In the genomic region with DNA sequence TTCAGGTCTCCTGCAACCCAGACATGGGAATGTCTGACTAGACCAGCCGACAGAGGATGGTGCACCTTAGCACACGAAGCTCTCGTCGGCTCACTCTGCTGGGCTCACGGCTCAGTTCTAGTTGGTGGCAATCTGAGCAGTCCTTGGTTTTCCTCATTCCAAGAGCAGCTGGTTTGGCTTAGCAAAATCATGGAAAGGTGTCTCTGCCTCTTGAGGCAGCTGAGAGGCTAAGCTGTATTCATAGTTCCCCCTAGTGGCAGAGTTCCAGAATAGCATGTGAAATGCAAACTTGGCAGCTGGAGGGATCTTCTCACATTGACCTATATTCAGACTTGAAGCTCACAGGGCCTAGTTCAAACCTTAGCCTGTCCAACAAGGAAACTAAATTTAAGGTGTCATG, we compare ENCODE assay signal across 9 mouse cellular contexts. TPM values are rescaled to one million over a fixed set of nuclear protein-coding genes. Genes with fewer than 3 reads are reported as not detected.
A peak's percentile ranks its signal among the peaks of the same experiment; 100 is the strongest.
DNase-seq lines count a peak whose midpoint lies in the region; ATAC-seq and TF ChIP-seq lines count a peak whose summit lies in the region.
"Had no signal": no experiment of that assay in that cellular context is flagged by ENCODE, and none has a peak within 500 bp of the region (broad histone marks: within the 10 kb centered on the region; RNA-seq: fewer than 3 reads in every experiment).

No protein-coding gene starts in this region.

- H3K4me2 ChIP-seq in kidney, embryonic 16.5 days (replicated peaks; ENCODE audit: low read depth, low read length) = no peak overlapping the region
- no peak overlapping the region for H3K4me2 ChIP-seq in limb, embryonic 13.5 days (replicated peaks)
- no peak overlapping the region for H3K4me2 ChIP-seq in neural tube, embryonic 11.5 days (ENCODE audit: low read depth)

- ATAC-seq in kidney, embryonic 16.5 days (ENCODE audit: low FRiP score, low TSS enrichment) = peak; percentile 25; the same call in 1 of the 2 replicates
- peak; percentile 77 for ATAC-seq in limb, embryonic 13.5 days (ENCODE audit: low FRiP score, low read depth)
- ATAC-seq in neural tube, embryonic 11.5 days (ENCODE audit: insufficient read depth, low FRiP score, low TSS enrichment) = no peak

- no peak overlapping the region for H3K27ac ChIP-seq in kidney, embryonic 16.5 days (ENCODE audit: low read length)
- no peak overlapping the region for H3K27ac ChIP-seq in cerebellum, adult 2 months (ENCODE audit: insufficient read depth, low read length)
- H3K27ac ChIP-seq in limb, embryonic 13.5 days = no peak overlapping the region
- H3K27ac ChIP-seq in neural tube, embryonic 11.5 days (ENCODE audit: low read depth, low read length) = no peak overlapping the region

- H3K36me3 ChIP-seq in kidney, embryonic 16.5 days (ENCODE audit: insufficient read depth, low read length) = peaks cover 15% of the 10 kb centered on the region
- H3K36me3 ChIP-seq in limb, embryonic 13.5 days = peaks cover 32% of the 10 kb centered on the region
- H3K36me3 ChIP-seq in neural tube, embryonic 11.5 days (ENCODE audit: control insufficient read depth, insufficient read depth, low read length) = peaks cover 5% of the 10 kb centered on the region; the same call in 1 of the 2 replicates

- peaks cover 21% of the 10 kb centered on the region; the same call in 1 of the 2 replicates for H3K4me1 ChIP-seq in kidney, embryonic 16.5 days (ENCODE audit: insufficient read depth, low read length)
- H3K4me1 ChIP-seq in cerebellum, adult 2 months (ENCODE audit: control insufficient read depth, insufficient read depth, low read length) = no peaks in the 10 kb centered on the region
- peaks cover 26% of the 10 kb centered on the region for H3K4me1 ChIP-seq in limb, embryonic 13.5 days
- H3K4me1 ChIP-seq in neural tube, embryonic 11.5 days (ENCODE audit: control insufficient read depth, insufficient read depth, low read length) = peaks cover 3% of the 10 kb centered on the region; the same call in 1 of the 2 replicates

- no peaks in the 10 kb centered on the region for H3K27me3 ChIP-seq in kidney, embryonic 16.5 days (ENCODE audit: insufficient read depth, low read length)
- H3K27me3 ChIP-seq in cerebellum, adult 2 months (ENCODE audit: control insufficient read depth, insufficient read depth, low read length) = no peaks in the 10 kb centered on the region
- H3K27me3 ChIP-seq in limb, embryonic 13.5 days = 0 out of 2 replicates have a peak, but pooled peaks cover 3% of the 10 kb centered on the region
- H3K27me3 ChIP-seq in neural tube, embryonic 11.5 days (ENCODE audit: control insufficient read depth, insufficient read depth, low read length) = no peaks in the 10 kb centered on the region

- H3K9ac ChIP-seq in kidney, embryonic 16.5 days (replicated peaks; ENCODE audit: low read length) = no peak overlapping the region
- H3K9ac ChIP-seq in limb, embryonic 13.5 days = no peak overlapping the region
- no peak overlapping the region for H3K9ac ChIP-seq in neural tube, embryonic 11.5 days (ENCODE audit: low read length)

- 16% methylated on average over 5 of the region's 5 CpGs for WGBS in kidney, embryonic 16.5 days
- 32% methylated on average over 5 of the region's 5 CpGs for WGBS in cerebellum, adult 2 months
- 10% methylated on average over 5 of the region's 5 CpGs for WGBS in limb, embryonic 13.5 days
- WGBS in neural tube, embryonic 11.5 days = 45% methylated on average over 5 of the region's 5 CpGs

- no peak for TF ChIP-seq POLR2A in cerebellum, adult 2 months (IDR thresholded peaks at IDR 0.05; ENCODE audit: borderline replicate concordance, insufficient read depth, low read length)

- no peak for DNase-seq in kidney, adult 18-20 months
- peak; percentile 86 for DNase-seq in ES-CJ7 (ENCODE audit: low read depth, low spot score)
- DNase-seq in cerebellum, adult 2 months = peak; percentile 45 to 74
- DNase-seq in forelimb bud, embryonic 11.5 days (ENCODE audit: low read depth, low spot score) = peak; percentile 90
- peak; percentile 72 for DNase-seq in neural tube, embryonic 11.5 days (ENCODE audit: low spot score)
- no peak for DNase-seq in urinary bladder, postnatal 10 days (ENCODE audit: low spot score)

- peak; percentile 64; the same call in 1 of the 2 replicates for TF ChIP-seq CTCF in cerebellum, adult 2 months (IDR thresholded peaks at IDR 0.05; ENCODE audit: borderline replicate concordance, insufficient read depth, low read depth, low read length)

- H3K4me3 ChIP-seq in kidney, embryonic 16.5 days (ENCODE audit: low read length) = no peak overlapping the region
- H3K4me3 ChIP-seq in cerebellum, adult 2 months (replicated peaks; ENCODE audit: insufficient read depth, low read depth, low read length) = no peak overlapping the region
- no peak overlapping the region for H3K4me3 ChIP-seq in limb, embryonic 13.5 days
- H3K4me3 ChIP-seq in neural tube, embryonic 11.5 days (ENCODE audit: low read depth, low read length) = no peak overlapping the region
- H3K4me3 ChIP-seq: erythroblast, embryonic 14.5 days had no signal

- no peaks in the 10 kb centered on the region for H3K9me3 ChIP-seq in kidney, embryonic 16.5 days (ENCODE audit: low read length)
- no peaks in the 10 kb centered on the region for H3K9me3 ChIP-seq in limb, embryonic 13.5 days
- no peaks in the 10 kb centered on the region for H3K9me3 ChIP-seq in neural tube, embryonic 11.5 days (ENCODE audit: control insufficient read depth, low read length)

RNA-seq across cellular contexts. Expression of gene Cpne5, which starts 8.6 kb away (rescaled TPM):
- 8.2 and 10.0 TPM in 2 replicates for polyA plus RNA-seq in kidney, embryonic 16.5 days (2015; fragmentation: Nextera tagmentation; extraction: Ambion mirVana)
- polyA plus RNA-seq in cerebellum, adult 2 months (2012; rRNA removed) = 7.5 and 8.4 TPM in 2 replicates
- polyA plus RNA-seq in limb, embryonic 13.5 days (2015; fragmentation: Nextera tagmentation; extraction: Ambion mirVana) = 10.4 and 12.7 TPM in 2 replicates
- polyA plus RNA-seq in neural tube, embryonic 11.5 days (2014; fragmentation: Nextera tagmentation; extraction: Ambion mirVana) = 3.3 and 4.4 TPM in 2 replicates

RNA-seq across cellular contexts. Expression of gene Ppil1, which starts 17.4 kb away (rescaled TPM):
- 167 and 186 TPM in 2 replicates for polyA plus RNA-seq in kidney, embryonic 16.5 days (2015; fragmentation: Nextera tagmentation; extraction: Ambion mirVana)
- 25.1 and 25.3 TPM in 2 replicates for polyA plus RNA-seq in cerebellum, adult 2 months (2012; rRNA removed)
- 155 and 162 TPM in 2 replicates for polyA plus RNA-seq in limb, embryonic 13.5 days (2015; fragmentation: Nextera tagmentation; extraction: Ambion mirVana)
- polyA plus RNA-seq in neural tube, embryonic 11.5 days (2014; fragmentation: Nextera tagmentation; extraction: Ambion mirVana) = 152 and 165 TPM in 2 replicates

RNA-seq across cellular contexts. Expression of gene BC004004, which starts 22.0 kb away (rescaled TPM):
- polyA plus RNA-seq in kidney, embryonic 16.5 days (2015; fragmentation: Nextera tagmentation; extraction: Ambion mirVana) = 85.6 TPM in 2 replicates
- polyA plus RNA-seq in cerebellum, adult 2 months (2012; rRNA removed) = 102 and 111 TPM in 2 replicates
- polyA plus RNA-seq in limb, embryonic 13.5 days (2015; fragmentation: Nextera tagmentation; extraction: Ambion mirVana) = 65.1 and 69.7 TPM in 2 replicates
- 62.2 and 69.4 TPM in 2 replicates for polyA plus RNA-seq in neural tube, embryonic 11.5 days (2014; fragmentation: Nextera tagmentation; extraction: Ambion mirVana)

Comparison
In these comparisons a context has a peak if more than half of its experiments do, and no peak if none do; other contexts are left out.
1. DNase-seq: peak in ES-CJ7 (single experiment), cerebellum, adult 2 months (2 of 2), forelimb bud, embryonic 11.5 days (single experiment) and neural tube, embryonic 11.5 days (single experiment); none in kidney, adult 18-20 months (single experiment) and urinary bladder, postnatal 10 days (single experiment).